Mouse (Mus musculus) kidney, adult 18-20 months (tissue): ENCODE data around the gene Pm20d1.

Experiments
- DNase-seq: peaks from one replicate; pipeline ENCODE4 v3.0.0; 2021

Pm20d1 gene

GRCm38 (mm10) chr1:131797202-131797909 is at the start of gene Pm20d1:
Gene Pm20d1 (plus strand): TSS chr1:131797381.
- peak; percentile 87 for DNase-seq

- no peak for DNase-seq
Measured at GRCm38 (mm10) chr1:131747761-131748160, 49.4 kb upstream of the Pm20d1 start.

GRCm38 (mm10) chr1:131748636-131749035 is 48.5 kb upstream of the Pm20d1 start:
- no peak for DNase-seq

GRCm38 (mm10) chr1:131749706-131750545 is 47.3 kb upstream of the Pm20d1 start:
- DNase-seq: no peak

GRCm38 (mm10) chr1:131751181-131751890 is 45.8 kb upstream of the Pm20d1 start:
- no peak for DNase-seq

- no peak for DNase-seq
Measured at GRCm38 (mm10) chr1:131751891-131752311, 45.3 kb upstream of the Pm20d1 start.

- no peak for DNase-seq
Measured at GRCm38 (mm10) chr1:131754212-131754829, 42.9 kb upstream of the Pm20d1 start.

- peak; percentile 28 for DNase-seq
Measured at GRCm38 (mm10) chr1:131754916-131755315, 42.3 kb upstream of the Pm20d1 start.

- DNase-seq: no peak
Measured at GRCm38 (mm10) chr1:131757211-131757610, 40.0 kb upstream of the Pm20d1 start.

- no peak for DNase-seq
Measured at GRCm38 (mm10) chr1:131758796-131759195, 38.4 kb upstream of the Pm20d1 start.

GRCm38 (mm10) chr1:131759667-131760427 is 37.3 kb upstream of the Pm20d1 start:
- no peak for DNase-seq

- no peak for DNase-seq
Measured at GRCm38 (mm10) chr1:131760428-131760820, 36.8 kb upstream of the Pm20d1 start.

- no peak for DNase-seq
Measured at GRCm38 (mm10) chr1:131761079-131761831, 35.9 kb upstream of the Pm20d1 start.

GRCm38 (mm10) chr1:131763683-131764082 is 33.5 kb upstream of the Pm20d1 start:
- no peak for DNase-seq

- DNase-seq: no peak
Measured at GRCm38 (mm10) chr1:131764581-131765338, 32.4 kb upstream of the Pm20d1 start.

- peak; percentile 84 for DNase-seq
Measured at GRCm38 (mm10) chr1:131765357-131766001, 31.7 kb upstream of the Pm20d1 start.

- DNase-seq: peak; percentile 1
Measured at GRCm38 (mm10) chr1:131769296-131769695, 27.9 kb upstream of the Pm20d1 start.

GRCm38 (mm10) chr1:131770656-131771055 is 26.5 kb upstream of the Pm20d1 start:
- peak; percentile 57 for DNase-seq

- DNase-seq: no peak
Measured at GRCm38 (mm10) chr1:131771440-131771839, 25.7 kb upstream of the Pm20d1 start.

- no peak for DNase-seq
Measured at GRCm38 (mm10) chr1:131794591-131794990, 2.6 kb upstream of the Pm20d1 start.
